Mouse (Mus musculus) hindbrain, embryonic 14.5 days (tissue): ENCODE measurements around the gene Ms4a4d. TPM values are rescaled to one million over a fixed set of nuclear protein-coding genes. Genes with fewer than 3 reads are reported as not detected.
"Not testable (repeated sequence)": the region's sequence is repeated elsewhere in the genome, so short reads cannot be mapped to it uniquely, and the experiment has no call there.

Experiments
- ATAC-seq: fragments of 200-750 bp; cut with Nextera tagmentation; 2 replicates; pipeline ENCODE4 v1.8.0; 2017; ENCODE audit warnings: moderate number of reproducible peaks, mild to moderate bottlenecking, moderate TSS enrichment, moderate library complexity; ENCODE audit not compliant: low FRiP score
- DNase-seq: peaks from one replicate; pipeline ENCODE4 v3.0.0-alpha.2; 2015; ENCODE audit warnings: low spot score
- H3K27ac ChIP-seq: fragments of 300-500 bp; sonication (generic); 2 replicates; pipeline ENCODE4 v1.5.1; 2014; ENCODE audit warnings: mild to moderate bottlenecking, moderate library complexity
- H3K27me3 ChIP-seq: fragments of 300-500 bp; sonication (generic); 2 replicates; pipeline ENCODE4 v1.6.1; 2014; ENCODE audit warnings: mild to moderate bottlenecking, low read length, mixed read lengths; ENCODE audit not compliant: control insufficient read depth, insufficient read depth
- H3K36me3 ChIP-seq: fragments of 300-500 bp; sonication (generic); replicated peaks from 2 replicates; pipeline ENCODE4 v1.6.1; 2014; ENCODE audit not compliant: control insufficient read depth, insufficient read depth
- H3K4me1 ChIP-seq: fragments of 300-500 bp; sonication (generic); replicated peaks from 2 replicates; pipeline ENCODE4 v1.6.1; 2014; ENCODE audit warnings: antibody characterized with exemption, low read length, mixed read lengths; ENCODE audit not compliant: control insufficient read depth, insufficient read depth
- H3K4me2 ChIP-seq: fragments of 300-500 bp; sonication (generic); replicated peaks from 2 replicates; pipeline ENCODE4 v1.6.1; 2014; ENCODE audit warnings: mild to moderate bottlenecking, moderate library complexity
- H3K4me3 ChIP-seq: fragments of 300-500 bp; sonication (generic); replicated peaks from 2 replicates; pipeline ENCODE4 v1.5.1; 2014; ENCODE audit warnings: mild to moderate bottlenecking, low read length
- H3K9ac ChIP-seq: fragments of 300-500 bp; sonication (generic); 2 replicates; pipeline ENCODE4 v1.6.1; 2014
- H3K9me3 ChIP-seq: fragments of 300-500 bp; sonication (generic); 2 replicates; pipeline ENCODE4 v1.6.1; 2016; ENCODE audit warnings: low read length; ENCODE audit not compliant: control insufficient read depth
- WGBS: fragments of 180-500 bp; shearing (Covaris S2); extraction: QIAGEN DNeasy Blood & Tissue Kit; methylation state at CpG from one replicate; pipeline ENCODE4 v1.1.7; 2014; 5-methylcytosine and 5-hydroxymethylcytosine counted together
- polyA plus RNA-seq: library from polyadenylated mRNA; unstranded; fragments of >200 nt; fragmentation: Nextera tagmentation; extraction: Ambion mirVana; gene quantifications from 2 replicates; pipeline ENCODE4 v1.2.1, GENCODE M21; 2014

Gene Ms4a4d
- polyA plus RNA-seq, 1 experiment from 2014 or later = not detected

- ATAC-seq (no peak), DNase-seq (no peak)
- H3K27me3 ChIP-seq = no peaks in the 10 kb centered on the region
Observed at GRCm38 (mm10) chr19:11516246-11516645, 20.4 kb upstream of the Ms4a4d start, which contains the start of gene Ms4a6b. TSS of gene Ms4a6b (plus strand) at chr19:11516512.

GRCm38 (mm10) chr19:11516845-11517244 is 19.8 kb upstream of the Ms4a4d start:
- Histone ChIP-seq H3K4me1 (no peaks in the 10 kb centered on the region), H3K4me2 (no peak overlapping the region), H3K27ac (no peak overlapping the region), H3K36me3 (no peaks in the 10 kb centered on the region), H3K27me3 (no peaks in the 10 kb centered on the region), H3K9ac (no peak overlapping the region), H3K9me3 (no peaks in the 10 kb centered on the region), H3K4me3 (no peak overlapping the region)
- DNase-seq (no peak), ATAC-seq (no peak)
- WGBS = 69% methylated on average over 4 of the region's 4 CpGs

More at GRCm38 (mm10) chr19:11516246-11516645, 20.4 kb upstream of the Ms4a4d start, which contains the start of gene Ms4a6b:
- no peak within 1 kb of the TSS for H3K27ac ChIP-seq
- no peaks in the 10 kb centered on the region for H3K9me3 ChIP-seq
- H3K4me3 ChIP-seq = no peak within 1 kb of the TSS
- no peaks in the 10 kb centered on the region for H3K36me3 ChIP-seq
- no peaks in the 10 kb centered on the region for H3K4me1 ChIP-seq
- no peak within 1 kb of the TSS for H3K4me2 ChIP-seq
- no peak within 1 kb of the TSS for H3K9ac ChIP-seq

GRCm38 (mm10) chr19:11517373-11517772 is 19.2 kb upstream of the Ms4a4d start:
- not testable (repeated sequence) for H3K9me3 ChIP-seq, H3K9ac ChIP-seq, ATAC-seq, H3K4me1 ChIP-seq, DNase-seq, H3K4me2 ChIP-seq, H3K4me3 ChIP-seq, H3K27ac ChIP-seq, H3K36me3 ChIP-seq, H3K27me3 ChIP-seq
- WGBS = 61% methylated on average over 1 of the region's 1 CpGs

DNA sequence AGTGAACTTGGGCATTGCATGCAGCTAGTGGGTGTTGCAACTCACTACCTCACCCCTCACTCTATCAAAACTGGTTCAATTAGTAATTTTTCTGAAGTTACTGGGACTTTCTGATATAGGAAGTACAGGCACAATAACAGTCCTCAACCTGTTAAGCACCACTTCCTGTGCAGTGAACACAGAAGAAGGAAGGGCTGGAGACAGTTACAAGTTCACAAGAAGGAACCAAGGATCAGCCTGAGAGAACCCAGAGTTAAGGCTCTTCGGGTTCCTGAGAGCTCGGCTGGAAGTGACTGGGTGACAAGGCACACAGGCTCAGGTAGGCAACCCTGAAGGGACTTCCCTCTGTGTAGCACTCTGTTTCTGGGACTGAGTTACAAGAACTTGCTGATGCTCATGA is 18.2 kb upstream of the Ms4a4d start:
- H3K4me3 ChIP-seq, H3K9ac ChIP-seq, ATAC-seq, H3K27me3 ChIP-seq, H3K4me1 ChIP-seq, H3K4me2 ChIP-seq, H3K9me3 ChIP-seq, H3K27ac ChIP-seq, H3K36me3 ChIP-seq, DNase-seq: not testable (repeated sequence)
- 86% methylated on average over 2 of the region's 2 CpGs for WGBS

DNA sequence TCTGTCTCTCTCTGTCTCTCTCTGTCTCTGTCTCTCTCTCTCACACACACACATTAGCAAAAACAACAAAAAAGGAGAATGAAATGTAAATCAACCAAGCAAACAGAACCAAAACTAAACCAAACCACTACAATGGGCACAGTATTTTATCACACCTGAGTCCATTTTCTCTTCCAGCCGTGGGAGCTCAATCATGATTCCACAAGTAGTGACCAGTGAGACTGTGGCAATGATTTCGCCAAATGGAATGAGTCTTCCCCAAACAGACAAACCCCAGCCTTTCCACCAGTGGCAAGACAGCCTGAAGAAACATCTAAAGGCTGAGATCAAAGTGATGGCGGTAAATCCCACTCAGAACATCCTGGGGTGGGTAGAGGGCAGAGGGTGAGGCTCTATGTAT is 16.5 kb upstream of the Ms4a4d start:
- no peak for ATAC-seq
- WGBS = 95% methylated on average over 3 of the region's 3 CpGs
- H3K27ac ChIP-seq = no peak overlapping the region
- no peaks in the 10 kb centered on the region for H3K36me3 ChIP-seq
- no peaks in the 10 kb centered on the region for H3K9me3 ChIP-seq
- no peak overlapping the region for H3K9ac ChIP-seq
- no peak overlapping the region for H3K4me2 ChIP-seq
- H3K4me3 ChIP-seq = no peak overlapping the region
- no peak for DNase-seq
- H3K27me3 ChIP-seq = no peaks in the 10 kb centered on the region
- H3K4me1 ChIP-seq = no peaks in the 10 kb centered on the region

DNA sequence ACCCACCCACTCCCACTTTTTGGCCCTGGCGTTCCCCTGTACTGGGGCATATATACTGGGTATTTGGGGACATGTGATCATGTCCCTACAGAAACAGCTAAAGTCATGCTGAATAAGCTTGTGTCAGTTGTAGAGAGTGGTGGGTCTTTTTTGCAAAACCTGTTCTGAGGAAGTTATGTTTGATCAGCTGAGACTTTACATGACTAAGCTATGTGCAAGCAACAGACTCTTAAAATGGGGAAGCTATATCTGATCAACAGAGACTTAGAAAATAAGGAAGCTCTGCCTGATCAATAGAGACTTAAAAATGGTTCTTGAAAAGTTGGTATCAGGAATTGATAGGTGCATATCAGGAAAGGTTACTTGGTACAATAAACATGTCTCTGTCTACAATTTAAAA is 3.2 kb upstream of the Ms4a4d start:
- 86% methylated on average over 1 of the region's 1 CpGs for WGBS

DNA sequence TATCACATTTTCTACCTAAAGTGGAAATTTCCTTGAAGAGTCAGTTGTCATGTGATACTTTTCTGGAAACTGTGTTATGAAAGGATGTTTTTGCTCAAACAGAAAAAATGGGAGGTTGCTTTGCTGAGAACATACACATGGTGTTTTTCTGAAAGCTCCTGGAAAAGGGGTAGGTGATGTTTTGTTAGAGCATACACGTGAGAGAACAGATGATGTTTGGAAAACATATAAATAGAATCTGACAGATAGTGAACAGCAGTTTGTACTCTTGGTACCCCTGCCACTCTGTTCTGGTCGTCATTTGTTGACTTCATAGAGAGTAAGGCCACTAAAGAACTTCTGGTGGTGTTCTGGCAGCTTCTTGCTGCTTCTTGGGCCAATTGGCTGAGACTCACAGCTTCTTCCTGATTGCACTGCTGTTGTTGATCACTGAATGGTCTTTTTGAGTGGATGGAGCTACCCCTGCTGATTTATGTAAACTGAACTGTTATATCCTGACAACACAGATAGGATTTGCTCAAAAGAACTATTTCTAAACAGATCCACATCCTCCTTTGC is 2.6 kb upstream of the Ms4a4d start:
- H3K4me1 ChIP-seq = no peaks in the 10 kb centered on the region
- WGBS = 69% methylated on average over 2 of the region's 2 CpGs
- H3K4me3 ChIP-seq = no peak overlapping the region
- H3K27me3 ChIP-seq = no peaks in the 10 kb centered on the region
- ATAC-seq (no peak), DNase-seq (no peak)
- no peaks in the 10 kb centered on the region for H3K36me3 ChIP-seq
- no peaks in the 10 kb centered on the region for H3K9me3 ChIP-seq
- H3K4me2 ChIP-seq = no peak overlapping the region
- H3K27ac ChIP-seq = no peak overlapping the region
- H3K9ac ChIP-seq = no peak overlapping the region

More for the DNA sequence above, 3.2 kb upstream of the Ms4a4d start:
- Histone ChIP-seq H3K36me3 (no peaks in the 10 kb centered on the region), H3K9ac (no peak overlapping the region), H3K4me2 (no peak overlapping the region), H3K9me3 (no peaks in the 10 kb centered on the region), H3K4me1 (no peaks in the 10 kb centered on the region), H3K27me3 (no peaks in the 10 kb centered on the region), H3K27ac (no peak overlapping the region), H3K4me3 (no peak overlapping the region)
- ATAC-seq (no peak), DNase-seq (no peak)

DNA sequence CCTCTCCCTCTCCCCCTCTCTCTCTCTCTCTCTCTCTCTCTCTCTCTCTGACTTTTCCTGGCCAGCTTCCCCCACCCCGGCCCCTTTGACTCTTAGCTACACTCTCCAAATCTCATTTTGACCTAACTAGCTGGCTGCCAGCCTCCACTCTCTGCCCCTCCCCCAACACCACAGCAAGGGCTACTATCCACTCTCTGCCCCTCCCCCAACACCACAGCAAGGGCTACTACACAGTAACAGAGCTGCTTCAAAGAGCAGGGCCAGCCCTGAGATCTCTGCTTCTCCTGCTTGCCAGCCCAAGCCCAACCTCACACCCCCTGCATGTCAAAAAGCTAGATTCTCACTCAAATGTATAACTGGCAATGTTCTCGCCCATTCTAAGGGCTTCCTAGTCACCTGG is 735 bp downstream of the Ms4a4d start:
- Histone ChIP-seq H3K4me2 (no peak overlapping the region), H3K4me1 (no peaks in the 10 kb centered on the region), H3K27me3 (no peaks in the 10 kb centered on the region), H3K9me3 (no peaks in the 10 kb centered on the region), H3K36me3 (no peaks in the 10 kb centered on the region), H3K9ac (no peak overlapping the region), H3K4me3 (no peak overlapping the region), H3K27ac (no peak overlapping the region)
- DNase-seq = no peak
- WGBS = 31% methylated on average over 2 of the region's 2 CpGs
- no peak for ATAC-seq

DNA sequence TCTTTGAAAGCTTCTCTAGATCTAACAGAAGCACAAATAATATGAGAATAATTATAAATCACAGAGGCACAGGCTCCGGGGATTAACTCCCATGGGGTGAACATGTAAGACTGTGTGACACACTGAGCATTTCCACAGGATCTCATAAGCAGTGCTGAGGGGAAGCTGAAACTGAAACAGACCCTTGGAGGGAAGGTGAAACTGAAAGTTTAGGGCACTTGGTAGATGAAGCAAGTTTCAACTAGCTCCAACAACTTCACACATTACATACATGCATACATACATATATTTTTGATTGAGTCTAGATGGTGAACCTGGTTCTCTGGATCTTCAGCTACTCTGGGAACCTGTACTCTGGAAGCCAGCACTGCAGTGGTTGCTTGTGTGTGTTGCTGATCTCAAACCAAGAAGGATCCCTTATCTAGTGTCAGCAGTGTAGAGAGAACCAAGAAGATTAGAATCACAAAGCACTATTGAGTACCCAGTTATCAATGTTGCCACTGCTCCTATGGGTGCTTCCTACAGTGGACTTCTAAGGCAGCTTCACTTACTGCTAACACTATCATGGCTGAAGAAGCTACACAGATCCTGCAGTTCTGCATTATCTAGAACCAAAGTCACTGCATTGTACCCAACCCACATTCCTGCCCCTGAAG is 3.7 kb downstream of the Ms4a4d start:
- H3K27me3 ChIP-seq, H3K4me3 ChIP-seq, H3K36me3 ChIP-seq, H3K27ac ChIP-seq, ATAC-seq, DNase-seq, H3K4me2 ChIP-seq, H3K9ac ChIP-seq, H3K9me3 ChIP-seq, H3K4me1 ChIP-seq: not testable (repeated sequence)
- 82% methylated on average over 1 of the region's 1 CpGs for WGBS
